Mouse (Mus musculus) thymus, adult 2 months (tissue): Measurements from ENCODE around the gene Plac9b. TPM values are rescaled to one million over a fixed set of nuclear protein-coding genes. Genes with fewer than 3 reads are reported as not detected.
"Not testable (repeated sequence)": the region's sequence is repeated elsewhere in the genome, so short reads cannot be mapped to it uniquely, and the experiment has no call there.

ENCODE experiments used
- DNase-seq: peaks from one replicate; pipeline ENCODE4 v3.0.0; 2021
- H3K27ac ChIP-seq: fragments of 200-500 bp; 2 replicates; pipeline ENCODE4 v1.5.1; 2012; ENCODE audit warnings: low read length, control low read depth; ENCODE audit not compliant: control insufficient read depth, insufficient read depth
- H3K27me3 ChIP-seq: fragments of 200-500 bp; 2 replicates; pipeline ENCODE4 v1.6.1; 2012; ENCODE audit warnings: mild to moderate bottlenecking, low read length, moderate library complexity, mixed read lengths; ENCODE audit not compliant: control insufficient read depth, insufficient read depth
- H3K36me3 ChIP-seq: fragments of 200-500 bp; 2 replicates; pipeline ENCODE4 v1.6.1; 2012; ENCODE audit warnings: mild to moderate bottlenecking, low read length, moderate library complexity; ENCODE audit not compliant: control insufficient read depth, insufficient read depth
- H3K4me1 ChIP-seq: fragments of 200-500 bp; replicated peaks from 2 replicates; pipeline ENCODE4 v1.6.1; 2012; ENCODE audit warnings: low read length; ENCODE audit not compliant: control insufficient read depth, insufficient read depth
- H3K4me3 ChIP-seq: fragments of 200-500 bp; 2 replicates; pipeline ENCODE4 v1.5.1; 2012; ENCODE audit warnings: mild to moderate bottlenecking, low read length, control low read depth, moderate library complexity; ENCODE audit not compliant: control insufficient read depth, insufficient read depth
- WGBS: fragments of 180-500 bp; shearing (Covaris S2); methylation state at CpG from one replicate; pipeline ENCODE4 v1.1.7; 2018; 5-methylcytosine and 5-hydroxymethylcytosine counted together
- polyA plus RNA-seq: library from polyadenylated mRNA; depleted of rRNA; stranded (reverse); fragments of >200 nt; gene quantifications from 2 replicates; pipeline ENCODE4 v1.2.3, GENCODE M21; 2012; rRNA removed

Plac9b gene
- polyA plus RNA-seq, 1 experiment: 12.3 TPM

- no CpG with 5 or more reads among the region's 5 CpGs for WGBS
- not testable (repeated sequence) for H3K4me3 ChIP-seq, H3K36me3 ChIP-seq, H3K4me1 ChIP-seq, H3K27me3 ChIP-seq, H3K27ac ChIP-seq, DNase-seq
Observed at GRCm38 (mm10) chr14:26162423-26162822, 19.9 kb downstream of the Plac9b start.

- WGBS: no CpG with 5 or more reads among the region's 9 CpGs
Observed at GRCm38 (mm10) chr14:26161156-26161555, 21.1 kb downstream of the Plac9b start.

GRCm38 (mm10) chr14:26156032-26156431 is 26.2 kb downstream of the Plac9b start:
- not testable (repeated sequence) for H3K36me3 ChIP-seq, H3K27ac ChIP-seq, H3K4me3 ChIP-seq, H3K4me1 ChIP-seq, DNase-seq, H3K27me3 ChIP-seq
- WGBS: no CpG with 5 or more reads among the region's 7 CpGs

More at GRCm38 (mm10) chr14:26161156-26161555, 21.1 kb downstream of the Plac9b start:
- not testable (repeated sequence) for H3K4me3 ChIP-seq, DNase-seq, H3K27me3 ChIP-seq, H3K27ac ChIP-seq, H3K36me3 ChIP-seq, H3K4me1 ChIP-seq

GRCm38 (mm10) chr14:26147095-26147494 is 35.2 kb downstream of the Plac9b start:
- not testable (repeated sequence) for H3K36me3 ChIP-seq, H3K4me1 ChIP-seq, DNase-seq, H3K4me3 ChIP-seq, H3K27me3 ChIP-seq, H3K27ac ChIP-seq
- no CpG with 5 or more reads among the region's 2 CpGs for WGBS

GRCm38 (mm10) chr14:26119095-26119494 is 63.2 kb downstream of the Plac9b start:
- WGBS: no CpG with 5 or more reads among the region's 7 CpGs
- H3K27me3 ChIP-seq, H3K36me3 ChIP-seq, H3K4me3 ChIP-seq, H3K4me1 ChIP-seq, H3K27ac ChIP-seq, DNase-seq: not testable (repeated sequence)

- WGBS: no CpG with 5 or more reads among the region's 18 CpGs
- DNase-seq: not testable (repeated sequence)
Observed at GRCm38 (mm10) chr14:26118550-26119000, 63.7 kb downstream of the Plac9b start.

GRCm38 (mm10) chr14:26118150-26118549 is 64.1 kb downstream of the Plac9b start, which contains the start of gene Duxbl2:
TSS of gene Duxbl2 (plus strand) at chr14:26118349.
- not testable (repeated sequence) for H3K27me3 ChIP-seq, H3K4me3 ChIP-seq, H3K4me1 ChIP-seq, DNase-seq, H3K36me3 ChIP-seq, H3K27ac ChIP-seq
- no CpG with 5 or more reads among the region's 7 CpGs for WGBS

More at GRCm38 (mm10) chr14:26118550-26119000, 63.7 kb downstream of the Plac9b start:
- H3K36me3 ChIP-seq, H3K4me3 ChIP-seq, H3K4me1 ChIP-seq, H3K27ac ChIP-seq, H3K27me3 ChIP-seq: not testable (repeated sequence)

Other genes with a start within 250 kb of the Plac9b start
- gene Cphx1, start 244.2 kb downstream of the Plac9b start, polyA plus RNA-seq: not detected in 2 replicates
- 0.54 and 0.82 TPM in 2 replicates for gene Duxbl1, start 203.9 kb downstream of the Plac9b start, polyA plus RNA-seq
- 49.9 and 59.0 TPM in 2 replicates for gene Gm9780, start 139.8 kb downstream of the Plac9b start, polyA plus RNA-seq
- gene Tmem254c, start 115.1 kb downstream of the Plac9b start, polyA plus RNA-seq: 19.0 and 27.1 TPM in 2 replicates
- not detected in 2 replicates for gene Cphx2, start 101.0 kb downstream of the Plac9b start, polyA plus RNA-seq
- not detected in 2 replicates for gene Cphx3, start 100.2 kb downstream of the Plac9b start, polyA plus RNA-seq
- 0.22 and 1.4 TPM in 2 replicates for gene Duxbl2, start 64.1 kb downstream of the Plac9b start, polyA plus RNA-seq
- 19.6 and 20.7 TPM in 2 replicates for gene Tmem254b, start 24.6 kb upstream of the Plac9b start, polyA plus RNA-seq
- gene Duxbl3, start 75.5 kb upstream of the Plac9b start, polyA plus RNA-seq: 0.51 and 0.75 TPM in 2 replicates